Mouse (Mus musculus) heart, adult 2 months (tissue): Measurements from ENCODE around the gene Col1a1.

Experiments
- CTCF ChIP-seq: fragments of 200-600 bp; IDR thresholded peaks from 2 replicates; pipeline ENCODE4 v1.8.1; 2022; ENCODE audit warnings: antibody characterized with exemption, mild to moderate bottlenecking, moderate library complexity
- EP300 ChIP-seq: fragments of 200-500 bp; IDR thresholded peaks from 2 replicates; pipeline ENCODE4 v1.6.1; 2011; ENCODE audit warnings: low read depth, low read length, control low read depth; ENCODE audit not compliant: insufficient read depth
- POLR2A ChIP-seq: fragments of 200-500 bp; IDR thresholded peaks from 2 replicates; pipeline ENCODE4 v1.6.1; 2011; ENCODE audit warnings: mild to moderate bottlenecking, low read depth, low read length, control low read depth; ENCODE audit not compliant: insufficient read depth

DNA sequence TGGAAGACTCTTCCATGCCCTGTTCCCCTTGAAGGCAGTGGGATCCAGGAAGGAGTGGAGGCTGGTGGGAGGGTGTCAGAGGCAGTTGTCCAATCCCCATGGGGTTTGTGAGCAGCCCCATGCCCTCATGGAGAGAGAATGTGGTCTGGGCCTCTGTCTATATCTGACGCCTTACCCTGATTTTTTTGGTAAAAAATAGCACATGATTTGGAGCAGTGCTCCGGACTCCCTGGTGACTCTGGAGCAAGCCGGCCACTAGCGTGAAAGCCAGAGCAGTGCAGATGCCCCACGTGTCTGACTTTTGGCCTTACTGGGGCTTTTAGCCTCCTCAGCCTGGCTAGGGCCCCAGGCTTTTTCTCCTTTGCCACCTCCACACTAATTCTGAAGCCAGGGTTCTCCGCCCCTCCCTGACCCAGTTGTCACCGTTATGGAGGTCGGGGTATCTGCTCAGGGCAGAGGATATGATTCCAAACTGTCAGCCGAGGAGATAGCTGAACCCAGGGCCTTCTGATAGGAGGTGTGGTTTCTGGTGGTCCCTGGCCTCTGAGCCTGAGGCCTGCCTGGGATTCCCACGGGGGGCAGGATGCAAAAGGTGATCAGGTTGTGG lies 58.3 kb downstream of the Col1a1 start:
- no peak for TF ChIP-seq POLR2A
- no peak for TF ChIP-seq CTCF
- no peak for TF ChIP-seq EP300
